Mouse (Mus musculus): ENCODE data around the gene Gjc2.

DNA sequence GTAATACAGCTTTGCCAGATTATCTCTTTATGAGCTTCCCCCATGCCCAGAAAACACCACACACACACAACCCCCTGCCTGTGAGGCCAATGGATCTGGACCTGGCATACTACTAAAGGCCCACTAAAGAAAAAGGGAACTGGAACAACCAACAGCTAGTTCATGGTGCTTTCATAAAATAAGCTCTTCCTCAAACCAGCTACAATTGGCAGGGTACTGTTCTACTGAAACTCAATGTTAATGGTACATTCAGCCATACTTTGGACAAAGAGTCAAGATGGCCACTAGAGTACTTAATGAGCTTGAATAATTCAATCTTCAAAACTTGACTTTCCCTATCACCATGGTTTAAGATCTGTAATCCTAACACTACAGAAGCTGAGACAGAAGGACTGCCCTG, 38.6 kb upstream of the Gjc2 start:
- no peak for TF ChIP-seq CTCF (conservative IDR thresholded peaks at IDR 0.05; ENCODE audit: insufficient read depth, insufficient read length, low read depth, low read length)
- TF ChIP-seq POLR2A (IDR thresholded peaks at IDR 0.05; ENCODE audit: low read depth, low read length): no peak

Data from kidney, adult 2 months (tissue).